Mouse (Mus musculus) thymus, adult 2 months (tissue): ENCODE data around the gene Fzd2. TPM values are rescaled to one million over a fixed set of nuclear protein-coding genes. Genes with fewer than 3 reads are reported as not detected.

ENCODE experiments used
- DNase-seq: peaks from one replicate; pipeline ENCODE4 v3.0.0; 2021
- H3K27ac ChIP-seq: fragments of 200-500 bp; 2 replicates; pipeline ENCODE4 v1.5.1; 2012; ENCODE audit warnings: low read length, control low read depth; ENCODE audit not compliant: control insufficient read depth, insufficient read depth
- H3K27me3 ChIP-seq: fragments of 200-500 bp; 2 replicates; pipeline ENCODE4 v1.6.1; 2012; ENCODE audit warnings: mild to moderate bottlenecking, low read length, moderate library complexity, mixed read lengths; ENCODE audit not compliant: control insufficient read depth, insufficient read depth
- H3K36me3 ChIP-seq: fragments of 200-500 bp; 2 replicates; pipeline ENCODE4 v1.6.1; 2012; ENCODE audit warnings: mild to moderate bottlenecking, low read length, moderate library complexity; ENCODE audit not compliant: control insufficient read depth, insufficient read depth
- H3K4me1 ChIP-seq: fragments of 200-500 bp; replicated peaks from 2 replicates; pipeline ENCODE4 v1.6.1; 2012; ENCODE audit warnings: low read length; ENCODE audit not compliant: control insufficient read depth, insufficient read depth
- H3K4me3 ChIP-seq: fragments of 200-500 bp; 2 replicates; pipeline ENCODE4 v1.5.1; 2012; ENCODE audit warnings: mild to moderate bottlenecking, low read length, control low read depth, moderate library complexity; ENCODE audit not compliant: control insufficient read depth, insufficient read depth
- CTCF ChIP-seq: fragments of 200-500 bp; IDR thresholded peaks from 2 replicates; pipeline ENCODE4 v1.5.1; 2012; ENCODE audit warnings: mild to moderate bottlenecking, control low read depth, low read length, moderate library complexity, borderline replicate concordance; ENCODE audit not compliant: control insufficient read depth, poor library complexity, insufficient read depth; ENCODE audit errors: extremely low read depth
- POLR2A ChIP-seq: fragments of 200-500 bp; IDR thresholded peaks from 2 replicates; pipeline ENCODE4 v1.6.1; 2012; ENCODE audit warnings: mild to moderate bottlenecking, low read length, control low read depth, moderate library complexity; ENCODE audit not compliant: control insufficient read depth, poor library complexity, insufficient read depth; ENCODE audit errors: extremely low read depth
- WGBS: fragments of 180-500 bp; shearing (Covaris S2); methylation state at CpG from one replicate; pipeline ENCODE4 v1.1.7; 2018; 5-methylcytosine and 5-hydroxymethylcytosine counted together
- polyA plus RNA-seq: library from polyadenylated mRNA; depleted of rRNA; stranded (reverse); fragments of >200 nt; gene quantifications from 2 replicates; pipeline ENCODE4 v1.2.3, GENCODE M21; 2012

Gene Fzd2
- polyA plus RNA-seq, 1 experiment, result 10.2 TPM

DNA sequence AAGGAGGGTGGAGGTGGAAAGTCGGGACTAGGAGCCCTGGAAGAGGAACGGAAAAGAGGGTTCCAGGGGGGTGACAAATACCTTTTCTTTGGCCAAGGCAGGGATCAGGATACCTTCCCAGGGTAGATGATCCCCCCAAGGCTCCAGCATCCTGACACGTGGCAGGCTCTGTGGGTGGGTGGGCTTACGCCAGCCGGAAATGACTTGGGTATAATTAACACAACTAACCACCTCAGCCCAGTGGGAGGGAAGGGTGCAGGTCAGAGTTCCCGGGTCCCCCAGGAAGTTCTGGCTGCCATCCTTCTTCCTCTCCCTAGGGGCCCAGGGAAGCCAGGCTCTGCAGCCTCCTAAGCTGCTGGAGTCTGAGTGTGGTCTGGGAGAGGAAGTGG is 7.1 kb downstream of the Fzd2 start:
- WGBS, result 25% methylated on average over 6 of the region's 6 CpGs
- Histone ChIP-seq H3K27ac (no peak overlapping the region), H3K36me3 (no peaks in the 10 kb centered on the region), H3K27me3 (peaks cover 2% of the 10 kb centered on the region; the same call in 1 of the 2 replicates), H3K4me3 (no peak overlapping the region), H3K4me1 (no peaks in the 10 kb centered on the region)
- no peak for TF ChIP-seq CTCF
- TF ChIP-seq POLR2A, result no peak
- no peak for DNase-seq

DNA sequence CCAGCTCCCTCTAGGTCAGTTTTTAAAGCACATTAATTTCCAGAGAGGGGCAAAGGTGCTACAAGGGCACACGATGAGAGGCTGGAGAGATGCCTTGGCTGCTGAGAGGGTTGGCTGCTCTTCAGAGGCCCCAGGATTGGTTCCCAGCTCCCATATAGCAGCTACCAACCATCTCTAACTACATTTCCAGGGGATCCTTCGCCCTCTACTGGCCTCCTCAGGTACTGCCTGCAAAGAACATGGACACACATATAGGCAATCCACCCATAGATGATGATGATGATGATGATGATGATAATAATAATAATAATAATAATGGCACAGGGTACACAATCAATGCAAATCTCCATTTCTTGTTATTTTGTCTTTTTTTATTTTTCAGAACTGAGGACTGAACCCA is 15.3 kb downstream of the Fzd2 start:
- Histone ChIP-seq H3K27me3 (no peaks in the 10 kb centered on the region), H3K4me1 (no peaks in the 10 kb centered on the region), H3K36me3 (no peaks in the 10 kb centered on the region), H3K4me3 (no peak overlapping the region), H3K27ac (no peak overlapping the region)
- no peak for TF ChIP-seq POLR2A
- TF ChIP-seq CTCF, result no peak
- WGBS, result 64% methylated on average over 2 of the region's 2 CpGs
- no peak for DNase-seq

DNA sequence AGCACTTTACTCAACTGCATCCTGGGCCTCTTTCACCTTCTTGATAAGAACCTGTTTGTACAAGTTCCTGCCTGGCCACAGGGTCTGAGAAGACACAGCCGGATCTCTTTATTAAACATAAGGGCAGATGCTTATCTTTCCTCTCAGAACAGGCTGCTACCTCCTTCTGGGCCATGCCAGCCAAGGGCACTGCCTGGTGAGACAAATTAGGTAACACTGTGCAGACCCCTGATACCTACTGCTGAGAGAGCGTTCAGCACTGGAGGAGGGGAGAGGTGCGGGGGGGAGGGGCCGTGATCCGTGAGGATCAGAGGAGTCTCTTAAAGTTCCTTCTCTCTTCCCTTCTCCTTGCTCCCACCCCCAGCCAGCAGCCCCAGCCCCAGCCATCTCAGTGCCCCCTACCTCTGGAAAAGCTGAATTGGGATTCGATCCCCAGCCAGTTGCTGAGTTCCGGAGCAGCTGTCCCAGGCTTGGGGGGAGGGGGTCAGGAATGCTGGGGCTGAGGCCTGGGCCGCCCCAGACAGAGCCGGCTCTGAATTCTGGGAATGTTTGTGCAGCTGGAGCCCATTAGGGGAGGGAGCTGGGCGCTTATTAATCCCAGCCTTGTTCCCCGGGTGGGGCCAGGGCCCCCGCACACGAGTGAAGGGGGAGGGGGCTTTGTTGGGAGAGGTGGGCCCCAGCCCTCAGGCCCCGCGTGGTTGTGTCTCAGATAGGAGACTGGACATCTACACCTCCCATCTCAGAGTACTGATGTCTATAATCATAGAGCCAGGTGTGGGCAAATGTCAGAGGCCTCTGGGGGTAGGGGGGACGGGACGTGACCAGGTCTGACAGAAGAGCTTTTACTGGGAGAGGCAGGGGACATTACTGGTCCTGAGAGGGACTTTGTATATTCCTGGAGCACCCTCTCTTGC is 19.9 kb downstream of the Fzd2 start:
- no peak for TF ChIP-seq CTCF
- TF ChIP-seq POLR2A, result no peak
- H3K4me1 ChIP-seq, result no peaks in the 10 kb centered on the region
- H3K36me3 ChIP-seq, result no peaks in the 10 kb centered on the region
- WGBS, result 73% methylated on average over 17 of the region's 17 CpGs
- H3K27me3 ChIP-seq, result no peaks in the 10 kb centered on the region
- H3K4me3 ChIP-seq, result no peak overlapping the region
- no peak overlapping the region for H3K27ac ChIP-seq
- no peak for DNase-seq

DNA sequence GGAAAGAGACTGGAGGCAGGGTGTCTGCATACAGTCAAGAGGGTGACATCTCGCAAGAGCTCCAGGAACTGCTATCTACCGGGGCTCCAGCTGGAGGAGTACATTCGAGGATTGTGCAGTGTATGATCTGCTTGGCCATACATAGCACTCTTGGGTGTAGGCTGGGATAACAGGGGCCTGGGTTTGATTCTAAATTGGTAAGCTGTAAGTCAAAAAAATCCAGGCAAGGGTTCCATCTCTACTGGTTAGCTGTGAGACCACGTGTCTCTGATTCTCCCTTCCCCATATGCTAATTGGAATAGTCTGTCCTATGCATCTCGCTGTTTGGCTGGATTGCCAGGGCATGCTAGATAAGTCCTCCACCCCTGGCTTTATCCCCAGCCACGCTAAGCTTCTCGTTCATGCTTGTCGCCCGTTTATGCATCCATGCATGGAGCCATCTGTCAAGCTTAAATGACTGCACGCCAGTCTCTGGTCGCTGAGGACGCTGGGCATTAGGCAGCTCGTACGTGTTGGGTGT is 20.8 kb downstream of the Fzd2 start:
- WGBS, result 91% methylated on average over 14 of the region's 14 CpGs
- no peak for TF ChIP-seq POLR2A
- TF ChIP-seq CTCF, result no peak
- no peak overlapping the region for H3K27ac ChIP-seq

DNA sequence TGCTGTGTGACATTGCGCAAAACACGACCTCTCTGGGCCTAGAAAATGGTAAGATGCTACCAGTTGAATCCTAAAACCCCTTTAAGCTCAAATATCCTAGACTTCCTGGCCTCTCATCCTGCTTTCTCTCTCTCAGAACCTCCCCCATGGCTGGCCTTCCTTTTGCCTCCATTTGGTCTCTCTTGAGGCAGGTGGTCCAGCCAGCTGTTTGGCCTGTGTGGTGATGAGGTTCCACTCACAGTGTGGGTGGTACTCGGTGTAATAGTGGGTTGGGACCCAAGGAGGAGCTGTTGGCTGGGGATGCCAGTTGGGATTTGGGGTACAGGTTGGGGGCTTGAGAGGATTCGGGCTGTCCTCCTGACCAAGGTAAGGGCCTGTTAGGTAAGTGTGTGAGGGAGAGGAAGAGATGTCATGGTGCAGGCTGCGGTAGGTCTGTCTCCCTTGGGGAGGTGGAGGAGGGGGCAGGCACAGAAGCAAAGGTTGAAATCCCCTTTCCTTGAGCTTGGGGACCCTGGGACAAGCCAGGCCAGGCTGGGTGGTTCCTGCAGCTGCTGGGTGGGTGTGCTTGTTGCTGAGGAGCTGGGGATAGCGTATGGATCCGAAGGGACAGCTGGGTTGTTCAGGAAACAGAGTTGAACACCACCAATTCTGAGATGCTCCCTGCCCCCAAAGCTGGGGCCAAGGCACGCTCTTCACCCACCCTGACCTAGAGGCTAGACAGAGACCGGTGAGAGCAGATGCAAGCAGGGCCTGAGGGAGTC is 23.2 kb downstream of the Fzd2 start:
- no peaks in the 10 kb centered on the region for H3K4me1 ChIP-seq
- no peaks in the 10 kb centered on the region for H3K27me3 ChIP-seq
- no peak overlapping the region for H3K4me3 ChIP-seq
- DNase-seq, result no peak
- whole genome bisulfite sequencing, result 90% methylated on average over 9 of the region's 9 CpGs
- no peak overlapping the region for H3K27ac ChIP-seq
- H3K36me3 ChIP-seq, result no peaks in the 10 kb centered on the region
- TF ChIP-seq CTCF, result no peak
- no peak for TF ChIP-seq POLR2A

More for the DNA sequence above, 20.8 kb downstream of the Fzd2 start:
- no peak for DNase-seq
- Histone ChIP-seq H3K27me3 (no peaks in the 10 kb centered on the region), H3K4me3 (no peak overlapping the region), H3K36me3 (no peaks in the 10 kb centered on the region), H3K4me1 (no peaks in the 10 kb centered on the region)

DNA sequence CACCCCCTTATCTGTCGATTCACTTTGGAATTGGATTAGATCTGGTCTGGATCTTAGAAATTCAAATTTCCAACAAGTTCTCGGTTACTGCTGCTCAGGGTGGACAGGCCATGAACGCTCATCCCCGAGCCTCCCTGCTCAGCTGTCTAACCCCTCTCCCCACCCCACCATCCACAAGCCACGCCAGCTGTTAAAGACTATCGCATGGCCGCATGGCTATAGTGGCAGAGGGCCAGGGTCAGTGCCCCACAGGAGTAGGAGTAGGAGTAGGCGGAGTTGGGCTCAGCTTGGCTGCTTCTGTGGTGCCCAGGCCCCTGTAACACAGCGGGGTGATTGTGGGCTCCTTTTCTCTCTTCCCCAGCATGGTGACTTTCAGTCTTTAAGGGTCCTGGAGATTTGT is 24.3 kb downstream of the Fzd2 start:
- 91% methylated on average over 9 of the region's 9 CpGs for WGBS
- no peaks in the 10 kb centered on the region for H3K36me3 ChIP-seq
- H3K27me3 ChIP-seq, result no peaks in the 10 kb centered on the region
- no peaks in the 10 kb centered on the region for H3K4me1 ChIP-seq
- DNase-seq, result no peak
- no peak overlapping the region for H3K4me3 ChIP-seq
- no peak overlapping the region for H3K27ac ChIP-seq
- TF ChIP-seq POLR2A, result no peak
- TF ChIP-seq CTCF, result no peak
